Mouse (Mus musculus) liver, adult 10 weeks (tissue): ENCODE data around the gene Armc5. TPM values are rescaled to one million over a fixed set of nuclear protein-coding genes. Genes with fewer than 3 reads are reported as not detected.

Experiments used
- polyA plus RNA-seq: library from polyadenylated mRNA; stranded (reverse); fragments of 350-450 nt; fragmentation: Illumina TruSeq; extraction: RNeasy Lipid Tissue Mini Kit (QIAGEN cat#74804); gene quantifications from one replicate; pipeline ENCODE4 v1.2.3, GENCODE M21; 2014; ENCODE audit warnings: low read depth, low replicate concordance

The Armc5 gene
- 0.13 TPM for polyA plus RNA-seq

DNA sequence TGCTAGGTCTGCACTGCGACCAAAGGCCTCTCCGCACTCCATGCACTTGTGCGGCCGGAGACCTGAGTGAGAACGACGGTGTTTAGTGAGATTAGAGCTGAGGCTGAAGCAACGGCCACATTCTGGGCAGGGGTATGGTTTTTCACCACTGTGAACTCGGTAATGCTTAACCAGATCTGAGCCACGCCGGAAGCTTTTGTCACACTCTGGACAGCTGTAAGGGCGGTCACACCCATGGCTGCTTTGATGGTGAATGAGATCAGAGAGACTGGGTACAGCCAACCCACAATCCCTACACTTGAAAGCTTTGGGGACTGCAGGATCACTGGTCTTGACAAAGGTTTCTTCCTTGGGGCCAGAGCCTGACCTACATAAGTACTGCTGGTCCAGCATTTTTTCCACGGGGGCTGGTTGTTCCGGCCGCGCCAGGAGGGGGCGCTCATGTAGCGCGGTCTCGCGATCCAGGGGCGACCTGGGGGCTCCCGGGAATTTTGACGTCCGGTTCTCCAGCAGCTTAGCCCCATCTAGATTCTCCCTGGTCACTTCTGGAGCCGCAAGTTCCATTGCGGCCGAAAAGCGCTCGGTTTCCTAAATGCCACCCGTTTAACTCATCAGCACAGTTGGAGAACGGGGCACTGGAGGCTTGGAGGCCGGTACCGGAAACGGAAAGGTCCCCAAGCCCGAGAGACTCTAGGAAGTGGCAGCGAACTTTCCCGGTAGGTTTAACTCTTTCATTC lies at the start of gene Armc5:
TSS of gene Armc5 (plus strand) at position 487 of the 737 bp plus-strand sequence.

DNA sequence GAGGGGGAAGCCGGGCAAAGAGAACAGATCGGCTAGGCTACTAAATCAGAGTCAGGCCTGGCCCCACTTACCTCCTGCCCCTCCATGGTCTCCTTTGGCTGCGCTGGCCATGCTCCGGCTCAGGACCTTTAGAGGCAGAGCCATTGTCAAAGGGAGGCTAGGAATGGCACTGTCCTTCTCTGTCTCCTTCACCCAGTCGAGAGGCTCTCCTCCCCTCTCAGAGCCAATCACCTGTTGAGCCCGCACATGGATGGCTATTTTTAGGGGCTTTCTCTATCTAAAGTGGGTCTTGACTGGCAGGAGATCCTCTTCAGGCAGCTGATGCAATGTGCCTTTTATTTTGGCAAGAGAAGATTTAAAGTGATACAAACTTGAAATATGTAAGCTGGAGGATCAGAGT lies 31.0 kb upstream of the Armc5 start, which contains the start of gene Cox6a2:
TSS of gene Cox6a2 (minus strand) at position 236 of the 400 bp plus-strand sequence.

DNA sequence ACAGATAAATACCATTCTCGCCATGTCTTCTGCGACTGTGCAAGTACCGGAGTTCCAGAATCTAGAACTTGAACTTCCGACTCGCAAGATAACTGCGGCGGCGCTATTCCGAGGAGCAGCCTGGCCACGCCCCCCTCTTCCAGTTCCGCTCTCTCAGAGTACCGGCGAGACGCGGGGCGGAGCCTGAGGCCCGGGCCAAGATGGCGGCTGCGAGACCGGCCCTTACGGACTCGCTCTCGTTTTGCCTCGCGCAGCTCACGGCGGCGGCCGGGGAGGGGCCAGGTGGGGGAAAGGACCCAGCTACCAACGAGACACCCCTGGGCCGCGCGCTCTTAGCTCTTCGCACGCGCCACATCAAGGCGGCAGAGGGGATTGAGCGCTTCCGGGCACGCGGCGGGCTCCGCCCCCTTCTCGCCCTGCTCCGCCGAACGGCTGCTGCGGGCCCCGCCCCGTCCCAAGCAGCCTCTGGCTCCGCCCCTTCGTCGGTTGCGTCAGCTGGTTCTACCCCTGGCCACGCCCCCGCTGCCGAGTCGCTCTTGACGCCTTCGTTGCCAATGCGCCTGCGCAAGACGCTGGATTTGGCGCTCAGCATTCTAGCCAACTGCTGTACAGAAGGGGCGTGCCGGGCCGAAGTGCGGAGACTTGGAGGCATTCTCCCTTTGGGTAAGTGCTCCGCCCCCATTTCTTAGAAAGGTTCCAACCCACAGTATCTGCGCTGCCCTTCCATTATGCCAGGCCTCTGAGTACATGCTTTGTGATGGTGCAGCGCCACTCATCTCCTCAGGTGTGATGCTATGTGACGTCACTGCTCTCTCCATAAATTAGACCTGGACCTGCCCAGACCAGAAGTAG lies 1.0 kb downstream of the Armc5 start, which contains the start of gene 9130023H24Rik:
TSS of gene 9130023H24Rik (minus strand) at position 105 of the 852 bp plus-strand sequence.

DNA sequence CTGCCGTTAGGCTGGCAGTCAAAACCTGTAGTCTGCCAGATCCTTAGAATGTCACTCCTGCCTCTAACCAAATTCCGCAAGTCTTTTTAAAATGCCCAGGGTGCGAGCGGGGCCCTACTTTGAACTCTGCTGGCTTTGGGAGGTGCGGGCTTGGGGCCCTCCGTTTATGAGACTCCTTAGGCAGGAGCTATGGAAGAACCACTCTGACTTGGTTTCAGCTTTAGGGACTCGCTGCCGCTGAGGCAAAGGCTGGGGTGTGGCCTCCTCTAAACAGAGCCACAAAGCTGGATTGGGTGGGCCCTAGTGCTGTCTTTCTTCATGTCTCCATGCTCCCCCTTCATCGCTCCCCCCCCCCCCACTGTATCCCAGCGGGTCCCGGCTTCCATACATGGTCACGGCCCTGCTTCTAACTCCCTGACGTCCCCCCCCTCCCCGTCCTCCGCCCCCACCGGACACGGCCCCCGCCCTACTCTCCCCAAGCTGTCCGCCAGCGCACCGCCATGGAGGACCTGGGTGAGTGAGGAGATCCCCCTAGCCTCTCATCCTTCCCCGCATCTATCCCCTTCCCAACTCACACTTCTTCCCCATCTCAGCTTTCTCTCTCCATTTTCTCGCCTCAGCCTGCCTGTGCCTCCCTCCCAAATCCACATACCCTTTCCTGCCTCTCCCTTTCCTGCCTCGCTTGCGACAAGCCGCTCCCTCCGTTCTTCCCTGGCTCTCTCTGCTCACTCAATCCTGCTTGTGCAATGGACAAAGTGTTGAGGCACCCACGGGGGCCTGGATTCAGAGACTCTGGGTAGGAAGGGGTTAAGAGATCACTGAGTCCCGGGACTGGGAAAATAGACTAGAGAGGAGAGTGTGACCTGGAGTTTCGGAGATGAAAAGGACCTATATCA lies 9.6 kb downstream of the Armc5 start, which contains the start of gene Tgfb1i1:
TSS of gene Tgfb1i1 (plus strand) at position 317 of the 896 bp plus-strand sequence.

DNA sequence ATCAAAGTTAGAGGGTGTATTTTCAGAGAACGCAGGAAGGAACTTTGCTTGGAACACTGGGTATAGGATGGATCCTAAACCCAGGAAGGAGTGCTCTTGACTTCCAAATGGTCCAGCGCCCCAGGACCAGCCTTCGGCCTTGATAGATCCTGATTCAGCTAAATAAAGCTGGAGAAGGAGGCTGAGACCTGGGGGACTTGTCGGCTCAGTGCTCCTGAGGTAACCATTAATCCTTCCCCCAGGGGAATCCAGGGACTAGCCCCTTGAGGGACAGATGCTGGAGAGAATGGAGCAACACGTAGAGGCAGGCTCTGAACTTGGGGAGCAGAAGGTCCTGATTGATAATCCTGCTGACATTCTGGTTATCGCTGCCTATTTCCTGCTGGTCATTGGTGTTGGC lies 28.3 kb downstream of the Armc5 start, which contains the start of gene Slc5a2:
TSS of gene Slc5a2 (plus strand) at position 247 of the 400 bp plus-strand sequence.

Other genes starting within 250 kb of the Armc5 start
- gene Pycard, start 243.5 kb upstream of the Armc5 start, polyA plus RNA-seq = 0.61 TPM
- gene Trim72, start 233.4 kb upstream of the Armc5 start, polyA plus RNA-seq = not detected
- gene Itgam, start 174.7 kb upstream of the Armc5 start, polyA plus RNA-seq = 0.42 TPM
- not detected for gene Gm49368, start 174.7 kb upstream of the Armc5 start, polyA plus RNA-seq
- gene Itgax, start 107.8 kb upstream of the Armc5 start, polyA plus RNA-seq = 0.29 TPM
- gene Itgad, start 83.0 kb upstream of the Armc5 start, polyA plus RNA-seq = not detected
- not detected for gene Cox6a2, start 31.0 kb upstream of the Armc5 start, polyA plus RNA-seq
- gene 9130023H24Rik, start 689 bp downstream of the Armc5 start, polyA plus RNA-seq = 2.1 TPM
- gene Tgfb1i1, start 9.5 kb downstream of the Armc5 start, polyA plus RNA-seq = 0.40 TPM
- gene Slc5a2, start 28.3 kb downstream of the Armc5 start, polyA plus RNA-seq = not detected
- gene BC017158, start 60.8 kb downstream of the Armc5 start, polyA plus RNA-seq = 3.4 TPM
- gene Rgs10, start 181.4 kb downstream of the Armc5 start, polyA plus RNA-seq = 3.2 TPM
- gene Tial1, start 224.4 kb downstream of the Armc5 start, polyA plus RNA-seq = 106 TPM